Mouse (Mus musculus) thymus, postnatal 14 days (tissue): Measurements from ENCODE around the gene Themis.
A peak's percentile ranks its signal among the peaks of the same experiment; 100 is the strongest.

Experiments
- DNase-seq: peaks from one replicate; pipeline ENCODE4 v3.0.0; 2021

Themis gene

DNA sequence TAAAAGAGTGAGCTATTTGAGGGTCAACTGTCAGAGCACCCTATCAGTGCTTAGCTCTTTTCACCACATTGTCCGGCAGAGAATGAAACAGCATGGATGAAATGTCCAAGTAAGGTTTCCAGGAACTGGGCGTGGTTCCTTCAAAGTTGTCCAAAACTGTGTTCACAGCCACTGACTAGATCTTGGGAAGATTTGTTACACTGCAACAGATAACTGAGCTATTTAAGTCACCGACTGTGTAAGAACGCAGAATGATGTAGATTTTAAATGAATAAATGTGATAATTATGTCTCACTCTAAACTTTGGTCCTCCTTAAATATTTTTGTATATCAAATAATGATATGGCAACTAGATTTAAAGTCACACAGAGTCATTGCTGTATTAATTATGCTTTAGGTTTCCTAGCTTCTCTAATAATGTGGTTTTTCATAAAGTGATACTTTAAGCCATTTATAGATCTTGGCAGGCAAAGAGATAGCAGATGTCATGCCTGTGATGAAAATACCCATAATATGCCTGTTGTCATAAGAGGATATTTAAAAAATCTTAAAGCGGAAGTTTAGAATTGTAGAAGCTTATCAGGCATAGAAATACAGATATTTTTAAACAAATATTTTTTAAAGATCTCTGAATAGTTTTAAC is 143.9 kb downstream of the Themis start:
- no peak for DNase-seq

DNA sequence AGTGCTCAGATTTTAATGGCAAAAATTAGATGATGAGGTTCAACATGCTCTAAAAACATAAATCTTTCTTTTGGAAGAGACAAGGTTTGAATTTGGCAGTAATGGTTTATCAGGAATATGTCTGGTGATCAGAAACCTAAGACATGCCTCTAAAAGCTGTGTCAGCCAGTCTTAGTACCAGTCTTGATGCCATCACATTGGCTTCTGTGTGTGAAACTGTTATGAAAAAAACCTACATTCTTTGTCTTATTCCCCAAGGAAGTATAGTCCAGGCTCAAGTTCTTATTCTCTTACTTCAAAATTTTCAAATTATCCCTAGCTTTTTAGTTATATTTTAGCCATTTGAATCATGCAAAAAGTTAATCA is 144.4 kb downstream of the Themis start:
- no peak for DNase-seq

DNA sequence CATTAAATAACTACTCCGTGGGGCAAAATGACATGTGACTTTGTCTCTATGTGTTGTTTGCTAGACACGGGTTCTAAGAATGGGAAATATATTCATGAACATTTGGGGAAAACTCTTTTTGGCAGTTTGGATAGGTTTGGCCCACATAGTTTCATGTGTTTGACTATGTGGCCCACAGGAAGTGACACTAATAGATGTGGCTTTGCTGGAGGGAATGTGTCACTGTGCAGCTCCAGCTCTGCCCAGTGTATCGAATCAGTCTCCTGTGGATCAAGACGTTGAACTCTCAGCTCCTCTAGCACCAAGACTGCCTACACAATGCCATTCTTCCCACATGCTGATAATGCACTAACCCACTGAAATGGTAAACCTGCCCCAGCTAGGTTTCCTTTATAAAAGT is 148.0 kb downstream of the Themis start:
- DNase-seq, result no peak

DNA sequence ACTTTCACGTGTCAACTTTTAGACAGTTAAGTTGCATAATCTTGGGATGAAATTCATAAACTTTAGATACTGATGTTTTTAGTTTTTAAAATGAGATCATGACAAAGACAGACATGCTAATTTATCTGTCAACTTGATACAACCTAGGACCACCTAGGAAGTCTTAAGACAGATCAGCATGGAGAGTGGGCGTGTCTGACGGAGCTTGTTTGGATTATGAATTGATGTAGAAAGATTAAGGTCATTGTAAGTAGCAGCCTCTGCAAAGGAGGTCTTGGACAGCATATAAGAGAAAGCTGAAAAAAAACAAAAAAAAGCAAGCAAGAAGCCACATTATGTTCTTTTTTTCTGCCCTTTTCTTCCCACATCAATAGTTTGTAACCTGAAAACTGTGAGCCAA is 154.2 kb downstream of the Themis start:
- DNase-seq, result no peak

DNA sequence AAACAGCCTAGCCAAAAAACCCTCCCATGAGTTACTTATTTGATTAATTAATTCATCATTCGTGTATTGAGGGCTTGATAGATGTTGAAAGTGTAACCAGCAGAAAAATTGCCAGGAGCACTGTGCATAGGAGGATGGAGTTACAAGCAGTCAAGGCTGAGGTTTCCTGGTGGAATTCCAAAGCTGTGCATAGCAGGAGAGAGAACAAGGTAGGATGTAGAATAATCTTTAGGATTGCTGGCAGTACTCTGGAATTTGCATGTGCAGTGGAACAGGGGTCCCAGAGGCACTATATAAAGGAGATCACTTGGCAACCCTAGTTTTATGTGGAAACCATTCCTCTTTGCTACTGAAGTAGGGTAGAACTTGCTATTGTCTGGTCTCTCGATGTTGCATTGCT is 174.4 kb downstream of the Themis start:
- no peak for DNase-seq

DNA sequence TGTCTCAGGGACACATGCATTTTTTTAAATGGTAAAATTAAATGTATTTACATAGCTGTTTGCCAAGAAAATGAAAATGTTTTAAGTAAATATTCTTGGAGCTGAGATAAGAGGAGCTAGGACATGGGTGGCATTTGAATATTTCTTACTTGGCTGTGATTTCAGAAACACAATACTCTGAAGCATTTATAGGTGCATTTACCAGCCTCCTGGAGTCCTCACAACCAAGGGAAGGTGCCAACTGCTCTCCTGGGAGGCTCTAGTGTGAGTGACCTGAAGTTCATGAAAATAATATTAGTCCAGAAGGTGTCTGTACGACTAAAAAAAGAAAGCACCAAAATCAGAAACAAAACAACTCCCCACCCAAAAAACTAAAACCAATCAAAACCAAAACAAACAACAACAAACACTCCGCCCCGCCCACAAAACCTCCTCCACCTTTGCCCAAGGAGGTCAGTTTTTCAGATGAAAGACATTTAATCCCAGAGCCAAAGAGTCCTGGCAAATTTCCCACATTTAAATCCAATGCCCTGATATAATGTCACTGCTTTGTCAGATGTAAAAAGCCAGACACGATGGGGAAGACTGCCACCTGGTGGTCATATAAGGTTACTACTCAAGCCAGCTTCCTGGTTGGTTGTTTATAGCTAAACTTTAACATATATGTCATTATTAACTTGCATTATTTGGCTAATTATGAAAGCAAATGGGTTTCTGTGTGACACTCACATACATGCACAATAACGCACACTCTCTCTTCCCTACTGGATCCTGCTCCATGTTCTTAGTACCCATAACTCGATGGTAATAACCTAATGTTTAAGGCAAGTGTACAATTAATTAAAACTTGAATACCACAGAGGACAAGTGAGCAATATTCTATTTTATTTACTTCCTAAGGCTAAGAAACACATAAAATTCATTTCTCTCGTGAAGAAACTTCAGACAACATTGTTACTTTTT is 175.9 kb downstream of the Themis start:
- peak; percentile 66 for DNase-seq

DNA sequence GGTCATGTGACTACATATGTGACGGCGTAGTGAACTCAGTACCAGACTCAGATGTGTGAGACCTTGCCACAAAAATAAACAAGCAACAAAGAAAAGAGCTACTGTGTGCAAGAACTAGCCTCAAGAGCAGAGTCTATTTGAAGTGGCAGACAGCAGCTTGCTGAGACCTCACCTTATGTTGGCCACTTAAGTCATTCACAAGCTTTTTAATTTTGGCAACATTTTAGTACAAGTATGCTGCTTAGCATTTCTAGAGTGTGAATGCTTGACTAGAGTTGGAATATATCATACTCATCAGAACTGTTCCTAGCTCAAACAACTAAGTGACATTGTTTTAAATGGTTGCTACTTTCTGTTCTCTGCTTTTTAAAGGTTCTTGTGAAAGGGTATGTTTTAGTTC is 188.0 kb downstream of the Themis start:
- no peak for DNase-seq

DNA sequence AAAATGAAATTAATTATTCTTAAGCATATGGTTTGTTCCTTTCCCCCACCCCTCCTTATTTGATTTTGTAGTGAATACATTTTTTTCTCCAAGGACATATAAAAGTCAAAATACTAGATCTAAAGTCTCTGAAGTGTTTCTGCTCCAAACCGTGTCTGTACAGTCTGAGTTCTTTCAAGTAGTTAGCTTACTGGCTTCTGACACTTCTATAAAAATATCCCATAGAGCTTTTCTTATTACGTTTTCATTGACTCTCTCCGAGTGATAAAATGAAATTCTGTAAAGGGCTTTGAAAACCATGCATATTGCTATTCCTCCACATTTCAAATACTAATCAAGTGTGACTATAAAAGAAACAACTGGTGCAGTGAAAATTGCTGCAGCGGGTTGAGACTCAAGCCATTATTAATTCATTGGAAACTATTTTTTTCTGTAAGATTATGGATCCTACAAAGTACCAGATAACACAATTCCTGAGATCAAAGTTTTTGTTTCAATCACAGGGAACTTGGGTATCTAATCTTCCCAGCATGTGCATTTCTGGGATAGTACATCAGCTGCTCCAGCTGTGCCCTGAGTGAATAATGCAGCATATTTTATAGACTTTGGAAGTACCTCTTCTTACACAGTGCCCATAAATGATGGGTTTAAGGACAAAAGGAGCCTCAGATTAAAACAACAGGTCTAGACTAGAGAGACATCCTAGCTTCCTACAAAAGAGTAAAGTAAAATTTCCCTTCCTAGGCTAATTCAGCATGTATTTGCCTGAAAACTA is 202.6 kb downstream of the Themis start:
- DNase-seq, result no peak

DNA sequence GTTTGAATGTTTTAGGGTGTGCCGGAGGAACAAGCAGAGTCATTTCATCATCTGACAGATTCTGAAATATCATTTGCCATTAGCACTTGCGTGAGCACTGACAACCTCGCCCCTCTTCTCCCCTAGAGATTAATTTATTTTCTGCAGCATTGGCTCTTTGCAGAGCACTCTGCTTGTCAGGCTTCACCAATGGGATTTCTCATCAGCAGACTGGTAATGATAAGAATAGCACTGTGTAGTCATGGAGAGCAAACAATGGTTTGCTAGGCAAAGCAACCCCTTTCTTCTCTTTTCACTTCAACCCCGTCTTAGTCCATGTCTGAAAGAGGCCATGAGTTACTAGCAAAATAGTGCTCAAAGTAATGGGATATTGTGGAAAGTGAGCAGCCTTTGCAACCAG is 206.4 kb downstream of the Themis start:
- DNase-seq, result no peak

DNA sequence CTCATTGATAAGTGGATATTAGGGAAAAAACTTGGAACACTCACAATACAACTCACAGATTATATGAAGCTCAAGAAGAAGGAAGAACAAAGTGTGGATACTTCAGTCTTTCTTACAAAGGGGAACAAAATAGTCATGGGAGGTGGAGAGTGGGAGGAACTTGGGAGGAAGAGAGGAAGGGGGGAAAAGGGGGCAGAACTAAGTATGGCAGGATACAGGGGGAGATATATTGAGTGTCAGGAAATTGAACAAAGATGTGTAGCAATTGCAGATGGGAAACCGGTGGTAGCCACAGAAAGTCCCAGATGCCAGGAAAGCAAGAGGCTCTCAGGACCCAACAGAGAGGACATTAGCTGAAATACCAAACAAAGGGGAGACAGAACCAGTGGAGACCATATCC is 219.5 kb downstream of the Themis start:
- no peak for DNase-seq

DNA sequence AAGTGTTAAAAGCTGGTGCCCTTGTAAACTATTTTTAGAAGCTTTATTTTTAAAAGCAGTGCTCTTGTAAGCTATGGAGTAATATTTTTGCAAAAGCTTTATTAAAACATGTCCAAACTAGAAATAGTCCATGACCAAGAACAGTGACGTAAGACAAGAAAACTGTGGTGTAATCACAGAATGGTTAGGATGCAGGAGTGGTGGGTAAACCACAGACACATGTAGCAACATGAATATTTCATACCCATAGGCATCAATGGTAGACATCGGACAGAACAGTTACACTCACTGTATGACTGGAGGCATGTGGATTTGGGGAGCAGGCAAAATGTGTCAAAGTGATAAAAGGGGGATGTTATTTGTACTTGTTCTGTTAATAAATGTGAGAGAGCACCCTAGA is 222.7 kb downstream of the Themis start:
- no peak for DNase-seq

DNA sequence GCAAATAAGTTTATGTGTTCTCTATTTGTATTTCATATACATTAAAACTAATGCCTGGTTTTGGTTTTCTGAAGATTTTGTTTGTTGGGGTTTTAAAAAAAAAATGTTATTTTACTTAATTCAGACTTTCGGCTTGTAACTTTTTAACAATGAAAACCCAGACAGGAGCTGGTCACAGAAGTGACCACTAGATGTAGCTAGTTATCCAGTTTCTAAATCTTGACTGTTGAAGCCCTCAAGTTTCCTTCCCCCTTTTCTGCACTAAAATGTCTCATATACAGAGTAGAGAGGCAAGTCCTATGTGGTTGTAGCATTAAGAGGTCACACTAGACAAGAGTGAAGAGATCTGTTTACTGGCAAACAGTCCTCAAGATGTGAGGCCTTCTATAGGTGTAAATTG is 230.2 kb downstream of the Themis start:
- DNase-seq, result no peak
